Mouse (Mus musculus): ENCODE measurements around the gene Rnf167. TPM values are rescaled to one million over a fixed set of nuclear protein-coding genes. Genes with fewer than 3 reads are reported as not detected.
A peak's percentile ranks its signal among the peaks of the same experiment; 100 is the strongest.

The Rnf167 gene
- polyA plus RNA-seq, 1 experiment from 2014 or later = 119 TPM

DNA sequence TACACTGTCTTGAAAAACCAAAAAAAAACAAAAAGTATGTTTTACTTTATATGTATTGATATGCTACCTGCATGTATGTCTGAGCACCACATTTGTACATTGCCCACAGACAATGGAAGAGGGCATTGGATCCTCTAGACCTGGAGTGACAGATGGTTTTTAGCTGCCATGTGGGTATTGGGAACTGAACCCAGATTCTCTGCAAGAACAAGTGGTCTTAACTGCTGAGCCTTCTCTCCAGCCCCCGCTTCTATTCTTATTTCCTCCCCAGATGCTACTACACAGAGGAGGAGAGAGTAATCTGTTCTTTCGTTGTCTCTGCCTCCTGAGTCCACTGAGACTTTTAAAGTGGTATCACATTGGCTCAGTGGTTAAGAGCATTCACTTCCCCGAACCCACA is 46.5 kb downstream of the Rnf167 start:
- 72% methylated on average over 3 of the region's 3 CpGs for WGBS
- Histone ChIP-seq H3K36me3 (ENCODE audit: insufficient read depth, low read length) (no peaks in the 10 kb centered on the region), H3K4me3 (ENCODE audit: low read depth, low read length) (no peak overlapping the region), H3K9ac (replicated peaks; ENCODE audit: low read depth) (no peak overlapping the region), H3K9me3 (ENCODE audit: low read length) (no peaks in the 10 kb centered on the region), H3K4me1 (ENCODE audit: insufficient read depth, low read depth, low read length) (peaks cover 6% of the 10 kb centered on the region), H3K4me2 (replicated peaks; ENCODE audit: low read depth, low read length) (no peak overlapping the region), H3K27ac (ENCODE audit: low read length) (no peak overlapping the region), H3K27me3 (replicated peaks; ENCODE audit: insufficient read depth, low read length) (no peaks in the 10 kb centered on the region)
- DNase-seq (ENCODE audit: low spot score) (no peak), ATAC-seq (no peak)
- TF ChIP-seq CTCF (IDR thresholded peaks at IDR 0.05) = no peak
- no peak for TF ChIP-seq EP300 (IDR thresholded peaks at IDR 0.05)

DNA sequence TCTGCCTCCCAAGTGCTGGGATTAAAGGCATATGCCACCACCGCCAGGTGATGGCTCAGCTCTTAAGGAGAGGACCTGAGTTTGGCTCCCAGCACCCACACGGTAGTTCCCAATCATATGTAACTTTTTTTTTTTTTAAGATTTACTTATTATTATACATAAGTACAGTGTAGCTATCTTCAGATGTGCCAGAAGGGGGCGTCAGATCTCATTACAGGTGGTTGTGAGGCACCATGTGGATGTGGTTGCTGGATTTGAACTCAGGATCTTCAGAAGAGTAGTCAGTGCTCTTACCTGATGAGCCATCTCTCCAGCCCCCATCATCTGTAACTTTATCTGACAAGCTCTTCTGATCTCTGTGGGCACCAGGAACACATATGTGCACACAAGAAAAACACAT is 50.3 kb downstream of the Rnf167 start:
- Histone ChIP-seq H3K27me3 (replicated peaks; ENCODE audit: insufficient read depth, low read length) (no peaks in the 10 kb centered on the region), H3K4me1 (ENCODE audit: insufficient read depth, low read depth, low read length) (peaks cover 11% of the 10 kb centered on the region; the same call in 1 of the 2 replicates), H3K9me3 (ENCODE audit: low read length) (no peaks in the 10 kb centered on the region), H3K36me3 (ENCODE audit: insufficient read depth, low read length) (no peaks in the 10 kb centered on the region), H3K4me3 (ENCODE audit: low read depth, low read length) (no peak overlapping the region), H3K4me2 (replicated peaks; ENCODE audit: low read depth, low read length) (no peak overlapping the region), H3K9ac (replicated peaks; ENCODE audit: low read depth) (no peak overlapping the region), H3K27ac (ENCODE audit: low read length) (no peak overlapping the region)
- ATAC-seq (no peak), DNase-seq (ENCODE audit: low spot score) (no peak)
- TF ChIP-seq CTCF (IDR thresholded peaks at IDR 0.05) (no peak), EP300 (IDR thresholded peaks at IDR 0.05) (no peak)
- 68% methylated on average over 3 of the region's 3 CpGs for WGBS

DNA sequence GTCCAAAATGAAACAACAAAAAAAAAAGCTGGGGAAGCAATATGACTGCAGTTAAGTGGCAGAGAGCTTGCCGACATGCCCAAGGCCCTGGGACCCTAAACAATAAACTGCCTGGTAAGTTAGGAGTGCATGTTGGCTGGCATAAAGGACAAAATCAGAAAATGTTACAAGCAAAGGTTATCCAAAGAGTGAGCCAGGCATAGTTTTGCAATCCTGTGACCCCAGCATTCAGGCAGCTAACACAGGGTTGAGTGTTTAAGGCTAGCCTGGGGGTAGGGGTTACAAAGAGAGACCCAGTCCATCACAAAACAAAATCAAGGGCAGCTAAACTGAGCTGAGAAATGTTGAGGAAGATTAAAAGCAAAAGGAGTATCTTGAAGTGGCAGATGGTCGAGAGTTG is 52.0 kb downstream of the Rnf167 start:
- Histone ChIP-seq H3K27ac (ENCODE audit: low read length) (no peak overlapping the region), H3K4me3 (ENCODE audit: low read depth, low read length) (no peak overlapping the region), H3K27me3 (replicated peaks; ENCODE audit: insufficient read depth, low read length) (no peaks in the 10 kb centered on the region), H3K9me3 (ENCODE audit: low read length) (no peaks in the 10 kb centered on the region), H3K9ac (replicated peaks; ENCODE audit: low read depth) (no peak overlapping the region), H3K4me2 (replicated peaks; ENCODE audit: low read depth, low read length) (no peak overlapping the region; the same call in 1 of the 2 replicates), H3K4me1 (ENCODE audit: insufficient read depth, low read depth, low read length) (peaks cover 15% of the 10 kb centered on the region; the same call in 1 of the 2 replicates), H3K36me3 (ENCODE audit: insufficient read depth, low read length) (peaks cover 10% of the 10 kb centered on the region; the same call in 1 of the 2 replicates)
- ATAC-seq (no peak), DNase-seq (ENCODE audit: low spot score) (no peak)
- TF ChIP-seq CTCF (IDR thresholded peaks at IDR 0.05) (no peak), EP300 (IDR thresholded peaks at IDR 0.05) (no peak)
- WGBS = 76% methylated on average over 2 of the region's 2 CpGs

DNA sequence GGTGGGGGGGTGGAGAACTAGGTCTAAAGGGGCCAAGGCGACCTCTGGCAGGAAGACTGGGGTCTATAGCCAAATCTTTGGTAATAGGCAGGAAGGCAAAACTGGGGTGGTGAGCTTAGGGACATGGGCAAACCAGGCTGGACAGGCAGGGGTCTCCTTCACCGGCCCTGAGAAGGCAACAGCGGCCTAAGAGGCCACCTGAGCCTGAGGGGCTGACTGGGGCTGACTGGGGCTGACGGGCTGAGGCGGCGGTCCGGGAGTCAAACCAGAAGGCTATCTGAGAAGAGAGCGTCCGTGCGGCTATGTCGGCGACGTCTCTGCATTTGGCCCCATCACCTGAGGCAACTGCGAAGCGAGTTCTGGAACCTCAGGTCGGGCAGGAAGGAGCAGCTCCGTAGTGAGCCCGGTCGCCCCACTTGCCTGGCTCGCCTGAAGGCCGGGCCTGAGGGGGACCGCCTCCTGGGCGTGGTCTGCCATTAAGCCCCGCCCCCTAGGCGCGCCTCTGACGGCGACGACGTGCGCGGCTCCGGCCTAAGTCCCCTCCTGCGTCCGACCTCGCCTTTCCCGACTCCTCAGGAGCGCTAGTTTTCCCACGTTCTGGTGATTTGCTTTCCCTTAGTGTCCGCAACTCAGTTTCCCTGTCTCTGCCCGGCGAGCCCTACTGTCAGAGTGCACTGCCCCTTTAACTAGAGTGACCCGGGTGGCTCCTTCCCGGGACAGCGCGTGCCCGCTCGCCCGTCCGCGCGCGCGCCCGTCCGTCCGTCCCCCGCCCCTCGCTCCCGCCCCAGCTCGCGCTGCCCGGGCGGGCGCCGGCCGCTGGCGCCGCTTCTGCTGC is 52.9 kb downstream of the Rnf167 start, which contains the start of the genes Inca1 and Kif1c:
Gene Inca1 (minus strand): TSS at position 434 of the 835 bp plus-strand sequence.
Gene Kif1c (plus strand): TSS at position 827 of the 835 bp plus-strand sequence.
- peaks cover 19% of the 10 kb centered on the region; the same call in 1 of the 2 replicates for H3K36me3 ChIP-seq (ENCODE audit: insufficient read depth, low read length)
- peak within 1 kb of the TSS; percentile 95 for H3K27ac ChIP-seq (ENCODE audit: low read length)
- peak within 1 kb of the TSS; percentile 83 for H3K4me3 ChIP-seq (ENCODE audit: low read depth, low read length)
- WGBS = 2% methylated on average over 62 of the region's 69 CpGs
- no peaks in the 10 kb centered on the region for H3K27me3 ChIP-seq (replicated peaks; ENCODE audit: insufficient read depth, low read length)
- peak within 1 kb of the TSS; percentile 83 for H3K9ac ChIP-seq (replicated peaks; ENCODE audit: low read depth)
- H3K4me2 ChIP-seq (replicated peaks; ENCODE audit: low read depth, low read length) = peak within 1 kb of the TSS; percentile 93
- H3K4me1 ChIP-seq (ENCODE audit: insufficient read depth, low read depth, low read length) = peaks cover 15% of the 10 kb centered on the region; the same call in 1 of the 2 replicates
- TF ChIP-seq CTCF (IDR thresholded peaks at IDR 0.05) (no peak), EP300 (IDR thresholded peaks at IDR 0.05) (no peak)
- ATAC-seq (peak; percentile 96), DNase-seq (ENCODE audit: low spot score) (peak; percentile 94)
- no peaks in the 10 kb centered on the region for H3K9me3 ChIP-seq (ENCODE audit: low read length)

DNA sequence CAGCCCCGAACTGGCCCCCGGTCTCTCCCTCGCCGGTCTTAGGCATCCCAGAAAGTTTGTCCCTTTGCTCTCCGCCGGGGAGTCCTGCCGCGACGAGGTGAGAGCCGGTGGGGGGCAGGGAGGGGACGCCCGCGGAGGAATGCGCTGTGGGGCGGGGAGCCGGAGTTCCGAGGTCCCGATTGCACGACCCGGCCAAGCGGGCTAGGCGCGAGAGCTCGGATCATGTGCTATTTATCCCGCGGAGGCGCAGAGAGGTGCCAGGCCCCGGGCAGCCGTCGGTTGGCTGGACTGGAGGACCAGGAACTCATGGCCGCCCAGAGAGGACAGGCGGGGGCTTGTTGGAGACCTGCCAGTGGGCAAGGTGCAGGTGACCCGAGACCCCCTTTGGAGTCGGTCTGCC is 53.6 kb downstream of the Rnf167 start:
- H3K9me3 ChIP-seq (ENCODE audit: low read length) = no peaks in the 10 kb centered on the region
- 2% methylated on average over 29 of the region's 34 CpGs for WGBS
- peak overlapping the region; percentile 93 for H3K4me2 ChIP-seq (replicated peaks; ENCODE audit: low read depth, low read length)
- peak overlapping the region; percentile 95 for H3K27ac ChIP-seq (ENCODE audit: low read length)
- no peak for TF ChIP-seq CTCF (IDR thresholded peaks at IDR 0.05)
- TF ChIP-seq EP300 (IDR thresholded peaks at IDR 0.05) = no peak
- ATAC-seq (peak; percentile 69), DNase-seq (ENCODE audit: low spot score) (peak; percentile 88)
- H3K4me3 ChIP-seq (ENCODE audit: low read depth, low read length) = peak overlapping the region; percentile 83
- no peaks in the 10 kb centered on the region for H3K27me3 ChIP-seq (replicated peaks; ENCODE audit: insufficient read depth, low read length)
- peaks cover 15% of the 10 kb centered on the region; the same call in 1 of the 2 replicates for H3K4me1 ChIP-seq (ENCODE audit: insufficient read depth, low read depth, low read length)
- H3K9ac ChIP-seq (replicated peaks; ENCODE audit: low read depth) = peak overlapping the region; percentile 83
- peaks cover 20% of the 10 kb centered on the region; the same call in 1 of the 2 replicates for H3K36me3 ChIP-seq (ENCODE audit: insufficient read depth, low read length)

Other genes starting within 250 kb of the Rnf167 start
- 9.1 and 9.6 TPM in 2 replicates for gene Pelp1, start 237.2 kb upstream of the Rnf167 start, polyA plus RNA-seq (2015; fragmentation: Nextera tagmentation; extraction: Ambion mirVana)
- gene Arrb2, start 214.6 kb upstream of the Rnf167 start, polyA plus RNA-seq (2015; fragmentation: Nextera tagmentation; extraction: Ambion mirVana) = 12.7 and 13.7 TPM in 2 replicates
- 37.3 and 37.9 TPM in 2 replicates for gene Med11, start 195.3 kb upstream of the Rnf167 start, polyA plus RNA-seq (2015; fragmentation: Nextera tagmentation; extraction: Ambion mirVana)
- 1.0 and 1.4 TPM in 2 replicates for gene Zmynd15, start 187.8 kb upstream of the Rnf167 start, polyA plus RNA-seq (2015; fragmentation: Nextera tagmentation; extraction: Ambion mirVana)
- gene Cxcl16, start 187.3 kb upstream of the Rnf167 start, polyA plus RNA-seq (2015; fragmentation: Nextera tagmentation; extraction: Ambion mirVana) = 45.1 and 52.3 TPM in 2 replicates
- 2.6 and 3.8 TPM in 2 replicates for gene Tm4sf5, start 142.0 kb upstream of the Rnf167 start, polyA plus RNA-seq (2015; fragmentation: Nextera tagmentation; extraction: Ambion mirVana)
- gene Vmo1, start 132.6 kb upstream of the Rnf167 start, polyA plus RNA-seq (2015; fragmentation: Nextera tagmentation; extraction: Ambion mirVana) = 0.43 and 0.68 TPM in 2 replicates
- gene Gltpd2, start 128.0 kb upstream of the Rnf167 start, polyA plus RNA-seq (2015; fragmentation: Nextera tagmentation; extraction: Ambion mirVana) = 0.64 and 0.86 TPM in 2 replicates
- gene Psmb6, start 121.9 kb upstream of the Rnf167 start, polyA plus RNA-seq (2015; fragmentation: Nextera tagmentation; extraction: Ambion mirVana) = 451 and 505 TPM in 2 replicates
- gene Gm40193, start 114.3 kb upstream of the Rnf167 start, polyA plus RNA-seq (2015; fragmentation: Nextera tagmentation; extraction: Ambion mirVana) = not detected in 2 replicates
- 10.8 and 13.5 TPM in 2 replicates for gene Pld2, start 107.2 kb upstream of the Rnf167 start, polyA plus RNA-seq (2015; fragmentation: Nextera tagmentation; extraction: Ambion mirVana)
- 7.4 and 7.6 TPM in 2 replicates for gene Mink1, start 84.4 kb upstream of the Rnf167 start, polyA plus RNA-seq (2015; fragmentation: Nextera tagmentation; extraction: Ambion mirVana)
- gene 4930544D05Rik, start 31.4 kb upstream of the Rnf167 start, polyA plus RNA-seq (2015; fragmentation: Nextera tagmentation; extraction: Ambion mirVana) = not detected in 2 replicates
- gene Chrne, start 28.0 kb upstream of the Rnf167 start, polyA plus RNA-seq (2015; fragmentation: Nextera tagmentation; extraction: Ambion mirVana) = not detected in 2 replicates
- gene Gp1ba, start 8.1 kb upstream of the Rnf167 start, polyA plus RNA-seq (2015; fragmentation: Nextera tagmentation; extraction: Ambion mirVana) = 0.55 and 0.66 TPM in 2 replicates
- gene Slc25a11, start 244 bp downstream of the Rnf167 start, polyA plus RNA-seq (2015; fragmentation: Nextera tagmentation; extraction: Ambion mirVana) = 118 and 121 TPM in 2 replicates
- gene Pfn1, start 7.4 kb downstream of the Rnf167 start, polyA plus RNA-seq (2015; fragmentation: Nextera tagmentation; extraction: Ambion mirVana) = 1,176 and 1,206 TPM in 2 replicates
- gene Eno3, start 10.0 kb downstream of the Rnf167 start, polyA plus RNA-seq (2015; fragmentation: Nextera tagmentation; extraction: Ambion mirVana) = 20.8 and 23.1 TPM in 2 replicates
- 84.6 and 95.5 TPM in 2 replicates for gene Spag7, start 22.2 kb downstream of the Rnf167 start, polyA plus RNA-seq (2015; fragmentation: Nextera tagmentation; extraction: Ambion mirVana)
- 8.7 and 9.9 TPM in 2 replicates for gene Camta2, start 40.9 kb downstream of the Rnf167 start, polyA plus RNA-seq (2015; fragmentation: Nextera tagmentation; extraction: Ambion mirVana)
- 2.4 and 2.6 TPM in 2 replicates for gene Inca1, start 52.9 kb downstream of the Rnf167 start, polyA plus RNA-seq (2015; fragmentation: Nextera tagmentation; extraction: Ambion mirVana)
- gene Kif1c, start 53.3 kb downstream of the Rnf167 start, polyA plus RNA-seq (2015; fragmentation: Nextera tagmentation; extraction: Ambion mirVana) = 4.8 and 5.3 TPM in 2 replicates
- gene Zfp3, start 117.0 kb downstream of the Rnf167 start, polyA plus RNA-seq (2015; fragmentation: Nextera tagmentation; extraction: Ambion mirVana) = 3.5 and 3.6 TPM in 2 replicates
- 0.96 and 2.1 TPM in 2 replicates for gene Scimp, start 165.4 kb downstream of the Rnf167 start, polyA plus RNA-seq (2015; fragmentation: Nextera tagmentation; extraction: Ambion mirVana)
- gene Rabep1, start 197.5 kb downstream of the Rnf167 start, polyA plus RNA-seq (2015; fragmentation: Nextera tagmentation; extraction: Ambion mirVana) = 35.3 and 35.6 TPM in 2 replicates

Data from lung, postnatal 0 days (tissue).